Mouse (Mus musculus) heart, adult 11 months (tissue): ENCODE results near the gene Ube2r2.
A peak's percentile ranks its signal among the peaks of the same experiment; 100 is the strongest.

Experiments used
- DNase-seq: peaks from one replicate; pipeline ENCODE4 v3.0.0; 2022

The Ube2r2 gene

GRCm38 (mm10) chr4:41124180-41124951, 11.2 kb upstream of the Ube2r2 start, which contains the start of gene Nol6:
Nol6 (minus strand) TSS chr4:41124455.
- peak; percentile 100 for DNase-seq

GRCm38 (mm10) chr4:41129406-41129805, 6.1 kb upstream of the Ube2r2 start:
- DNase-seq, result peak; percentile 94

- no peak for DNase-seq
These were observed 5.7 kb upstream of the Ube2r2 start for GRCm38 (mm10) chr4:41129836-41130235.

- DNase-seq, result no peak
These were observed 3.1 kb upstream of the Ube2r2 start for GRCm38 (mm10) chr4:41132471-41132870.

GRCm38 (mm10) chr4:41133529-41134291, 1.8 kb upstream of the Ube2r2 start:
- no peak for DNase-seq

GRCm38 (mm10) chr4:41134935-41135710, 420 bp upstream of the Ube2r2 start:
- peak; percentile 99 for DNase-seq

- DNase-seq, result peak; percentile 96
These were observed 887 bp downstream of the Ube2r2 start for GRCm38 (mm10) chr4:41136454-41136805.

GRCm38 (mm10) chr4:41136811-41137210, 1.3 kb downstream of the Ube2r2 start:
- no peak for DNase-seq

GRCm38 (mm10) chr4:41140174-41140875, 4.8 kb downstream of the Ube2r2 start:
- no peak for DNase-seq

- DNase-seq, result no peak
These were observed 7.1 kb downstream of the Ube2r2 start for GRCm38 (mm10) chr4:41142601-41143000.

GRCm38 (mm10) chr4:41149891-41150290, 14.3 kb downstream of the Ube2r2 start:
- DNase-seq, result no peak

GRCm38 (mm10) chr4:41151186-41151585, 15.6 kb downstream of the Ube2r2 start:
- DNase-seq, result no peak

GRCm38 (mm10) chr4:41153146-41153545, 17.6 kb downstream of the Ube2r2 start:
- DNase-seq, result no peak

GRCm38 (mm10) chr4:41156961-41157360, 21.4 kb downstream of the Ube2r2 start:
- DNase-seq, result no peak

GRCm38 (mm10) chr4:41158251-41158650, 22.7 kb downstream of the Ube2r2 start:
- DNase-seq, result no peak

- DNase-seq, result no peak
These were observed 25.7 kb downstream of the Ube2r2 start for GRCm38 (mm10) chr4:41161232-41161631.

GRCm38 (mm10) chr4:41164974-41165373, 29.4 kb downstream of the Ube2r2 start:
- DNase-seq, result no peak

- no peak for DNase-seq
These were observed 30.3 kb downstream of the Ube2r2 start for GRCm38 (mm10) chr4:41165693-41166475.

- no peak for DNase-seq
These were observed 35.4 kb downstream of the Ube2r2 start for GRCm38 (mm10) chr4:41170970-41171369.

GRCm38 (mm10) chr4:41174631-41175030, 39.1 kb downstream of the Ube2r2 start:
- DNase-seq, result no peak

- peak; percentile 90 for DNase-seq
These were observed 44.5 kb downstream of the Ube2r2 start for GRCm38 (mm10) chr4:41179825-41180725.
